Mouse (Mus musculus) kidney, adult 11 months (tissue): Measurements from ENCODE around the gene Asb3.
"Not testable (repeated sequence)": the region's sequence is repeated elsewhere in the genome, so short reads cannot be mapped to it uniquely, and the experiment has no call there.

ENCODE experiments used
- DNase-seq: peaks from one replicate; pipeline ENCODE4 v3.0.0; 2022

Gene Asb3

DNA sequence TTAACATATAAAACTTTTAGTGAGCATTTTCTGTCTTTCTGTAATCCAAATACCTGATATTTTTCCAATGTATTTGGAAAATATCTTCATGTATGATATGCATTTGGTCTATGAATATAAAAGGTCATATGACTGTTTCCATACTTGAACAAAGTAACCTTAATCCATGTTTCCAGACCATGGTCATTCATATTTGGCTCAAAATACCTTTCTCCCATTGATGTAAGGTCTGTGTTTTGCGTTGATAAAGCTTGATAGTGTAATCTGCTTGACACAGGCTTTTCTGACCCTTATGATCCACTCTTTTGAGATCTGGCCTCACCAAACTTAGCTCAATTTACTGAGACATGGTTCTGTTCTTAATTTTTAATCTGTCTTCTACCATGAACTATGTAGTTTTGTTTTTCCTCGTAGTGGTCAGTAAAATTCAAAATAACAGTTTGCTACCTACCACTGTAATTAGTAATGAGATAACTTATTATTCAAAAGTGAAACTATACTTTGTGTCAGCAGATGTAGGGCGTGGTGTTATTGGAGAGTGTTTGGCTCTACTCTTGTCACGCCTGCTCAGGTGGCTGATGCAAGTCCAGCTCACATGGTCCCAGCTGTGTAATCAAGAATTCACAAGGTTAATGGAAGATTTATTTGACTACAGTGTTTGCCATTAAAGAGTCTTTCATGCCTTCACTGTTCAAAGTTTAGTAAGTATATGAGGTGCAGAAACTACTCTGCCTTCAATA, 116.1 kb downstream of the Asb3 start:
- DNase-seq = no peak

- DNase-seq = not testable (repeated sequence)
Observed at GRCm38 (mm10) chr11:31009668-31010067, 124.5 kb downstream of the Asb3 start.

GRCm38 (mm10) chr11:31017466-31017865, 132.2 kb downstream of the Asb3 start:
- DNase-seq = not testable (repeated sequence)

DNA sequence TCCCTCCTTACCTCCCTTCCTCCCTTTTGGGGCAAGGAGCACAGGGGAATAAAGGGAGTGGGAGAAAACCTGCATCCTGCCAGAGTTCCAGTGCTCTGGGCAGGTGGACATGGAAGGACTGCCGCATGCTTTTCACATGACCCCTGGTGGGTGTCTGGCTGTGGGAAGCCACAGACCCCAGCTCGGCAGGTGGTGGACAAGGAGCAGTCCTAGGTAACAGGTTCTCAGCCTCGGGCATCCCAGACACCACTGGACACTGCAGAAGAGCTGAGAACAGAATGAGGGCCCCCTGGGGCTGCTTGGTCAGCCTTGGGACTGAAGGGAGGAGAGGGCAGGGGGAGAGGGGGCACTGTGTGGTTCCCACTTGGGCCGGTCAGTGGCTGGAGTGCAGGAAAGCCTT, 149.7 kb downstream of the Asb3 start:
- DNase-seq = no peak

- DNase-seq = no peak
Observed at GRCm38 (mm10) chr11:31089973-31090372, 204.8 kb downstream of the Asb3 start.

DNA sequence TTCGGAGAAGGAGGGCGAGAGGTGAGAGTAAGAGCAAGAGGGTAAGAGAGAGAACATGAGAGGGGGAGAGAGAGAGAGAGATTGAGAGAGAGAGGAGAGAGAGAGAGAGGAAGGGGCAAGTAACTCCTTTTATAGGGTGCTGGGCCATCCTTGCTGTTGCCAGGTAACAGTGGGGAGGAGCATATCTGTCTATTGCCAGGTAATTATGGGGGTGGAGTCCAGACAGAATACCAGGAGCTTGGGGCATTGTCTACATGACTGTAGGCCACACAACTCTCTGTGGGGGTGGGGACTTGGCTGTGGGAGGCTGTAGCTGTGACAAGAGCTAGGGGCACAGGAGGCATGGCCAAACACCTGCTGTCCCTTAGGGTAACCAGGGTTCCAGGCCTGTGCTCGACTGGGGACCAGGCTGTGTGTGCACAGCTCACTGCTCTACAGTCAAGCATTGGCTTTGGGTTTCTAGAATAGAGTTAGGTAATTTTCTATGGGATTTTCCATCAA, 205.3 kb downstream of the Asb3 start:
- no peak for DNase-seq

DNA sequence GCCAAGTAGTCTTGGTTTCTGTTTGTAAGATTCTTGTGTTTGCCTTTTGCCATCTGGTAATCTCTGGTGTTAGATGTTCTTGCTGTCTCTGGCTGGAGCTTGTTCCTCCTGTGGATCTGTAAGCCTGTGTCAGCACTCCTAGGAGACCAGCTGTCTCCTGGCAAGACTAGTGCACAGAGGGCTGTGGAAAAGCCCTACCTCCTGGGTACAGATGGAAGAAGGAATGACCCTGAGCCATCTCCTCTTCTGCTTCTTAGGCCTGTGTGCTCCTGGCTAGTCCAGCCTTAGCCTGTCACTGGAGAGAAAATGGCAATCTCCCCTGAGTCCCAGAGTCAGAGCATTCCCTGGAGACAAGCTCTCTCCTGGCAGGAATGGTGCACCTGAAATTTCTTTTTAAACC, 214.3 kb downstream of the Asb3 start:
- not testable (repeated sequence) for DNase-seq

- DNase-seq = no peak
Observed at GRCm38 (mm10) chr11:31102188-31102587, 217.0 kb downstream of the Asb3 start.

- no peak for DNase-seq
Observed at GRCm38 (mm10) chr11:31105364-31105763, 220.1 kb downstream of the Asb3 start.

- not testable (repeated sequence) for DNase-seq
Observed at GRCm38 (mm10) chr11:31126964-31127363, 241.7 kb downstream of the Asb3 start.

GRCm38 (mm10) chr11:31133726-31134125, 248.5 kb downstream of the Asb3 start:
- DNase-seq = not testable (repeated sequence)

DNA sequence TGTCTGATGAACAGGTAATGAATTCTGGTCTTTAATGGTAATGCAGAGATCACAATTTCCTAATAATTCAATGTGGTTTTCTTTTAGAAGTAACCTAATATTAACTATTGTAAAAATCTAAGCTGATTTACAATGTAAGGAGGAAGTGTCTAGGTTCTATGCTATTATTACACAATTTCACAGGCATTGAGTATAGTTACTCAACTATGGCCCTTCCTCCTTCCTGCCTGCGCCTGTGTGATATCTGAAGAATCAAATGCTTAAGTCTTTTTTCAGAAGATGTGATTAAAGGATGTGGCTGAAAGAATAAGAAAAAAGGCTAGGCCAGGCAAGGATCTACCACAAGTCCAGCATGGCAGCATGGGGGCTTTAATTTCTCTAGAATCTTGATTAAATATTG, 249.6 kb downstream of the Asb3 start:
- not testable (repeated sequence) for DNase-seq

- not testable (repeated sequence) for DNase-seq
Observed at GRCm38 (mm10) chr11:31138394-31138793, 253.2 kb downstream of the Asb3 start.
